Mouse (Mus musculus) myocyte (in vitro differentiated cells): ENCODE measurements around the gene S100a6.

Experiments
- E2F4 ChIP-seq: IDR thresholded peaks from one replicate; pipeline ENCODE4 v1.6.1; 2011; ENCODE audit warnings: mild to moderate bottlenecking, control low read depth, moderate library complexity; ENCODE audit not compliant: insufficient read depth
- POLR2A ChIP-seq: IDR thresholded peaks from one replicate; pipeline ENCODE4 v1.6.1; 2011; ENCODE audit warnings: low read depth, mild to moderate bottlenecking, control low read depth, moderate library complexity; ENCODE audit not compliant: insufficient read length

DNA sequence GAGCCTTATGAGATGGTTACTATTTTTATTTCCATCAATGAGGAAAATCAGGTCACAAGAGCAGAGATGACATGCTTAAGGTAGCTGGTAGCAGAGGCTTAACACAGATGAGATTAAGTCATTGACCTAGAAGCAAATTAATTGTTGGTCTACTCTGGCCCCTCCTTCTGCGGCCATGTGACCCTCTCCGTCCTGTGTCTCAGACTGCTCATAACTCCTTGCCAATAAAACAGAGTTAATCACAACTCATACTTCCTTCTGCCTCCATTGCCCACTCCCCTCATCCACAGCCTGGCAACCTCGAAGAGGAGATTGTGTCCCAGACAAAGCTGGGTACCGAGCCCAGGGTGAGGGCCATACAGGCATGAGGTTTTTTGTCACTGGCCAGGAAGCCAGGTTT lies 14.5 kb upstream of the S100a6 start:
- TF ChIP-seq E2F4 = no peak
- no peak for TF ChIP-seq POLR2A
